Mouse (Mus musculus) adrenal gland, adult 2 months (tissue): ENCODE data around the gene Tfdp2. TPM values are rescaled to one million over a fixed set of nuclear protein-coding genes. Genes with fewer than 3 reads are reported as not detected.

ENCODE experiments used
- DNase-seq: peaks from one replicate; pipeline ENCODE4 v3.0.0; 2021
- polyA plus RNA-seq: library from polyadenylated mRNA; depleted of rRNA; stranded (reverse); fragments of >200 nt; gene quantifications from 2 replicates; pipeline ENCODE4 v1.2.3, GENCODE M21; 2012
- total RNA-seq, 2 experiments: library from RNA; stranded (reverse); gene quantifications; 2 replicates each; pipeline ENCODE4 v1.2.3; 2021

Gene Tfdp2
- total and polyA plus RNA-seq, 3 experiments: 59.4 to 76.1 (median 65.7) TPM

DNA sequence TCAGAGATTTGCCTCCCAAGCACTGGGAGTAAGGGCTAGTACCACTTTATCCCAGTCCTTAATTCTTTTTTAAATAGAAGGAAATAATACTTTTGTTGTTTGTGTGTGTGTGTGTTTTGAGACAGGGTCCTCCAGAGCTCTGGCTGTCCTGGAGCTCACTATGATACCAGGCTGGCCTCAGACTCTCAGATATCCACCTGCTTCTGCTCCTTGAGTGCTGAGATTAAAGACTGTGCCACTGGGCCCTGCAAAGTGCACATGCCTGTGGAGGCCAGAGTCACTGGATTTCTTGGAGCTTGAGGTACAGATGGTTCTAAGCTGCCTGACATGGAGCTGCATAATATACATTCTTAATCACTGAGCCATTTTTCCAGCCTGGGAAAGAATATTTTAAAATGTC, 32.2 kb downstream of the Tfdp2 start:
- no peak for DNase-seq

DNA sequence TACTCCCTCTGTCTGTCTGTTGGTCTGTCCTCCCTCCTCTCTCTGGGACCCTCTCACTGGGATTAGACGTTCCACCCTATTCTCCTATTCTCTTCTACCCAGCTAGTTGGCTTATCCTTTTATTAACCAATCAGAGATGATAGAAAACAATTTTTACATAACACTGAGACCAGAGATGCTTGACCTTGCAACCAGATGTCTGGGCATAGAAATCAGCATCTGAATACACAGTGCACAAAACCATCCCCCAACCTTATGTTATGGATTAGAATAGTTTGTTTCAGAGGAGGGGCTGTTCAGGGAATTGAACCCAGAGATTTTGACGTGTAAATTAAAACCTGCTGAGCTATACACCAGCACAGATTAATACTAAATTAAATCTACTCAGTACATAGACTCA, 34.2 kb downstream of the Tfdp2 start:
- no peak for DNase-seq

- no peak for DNase-seq
Observed at GRCm38 (mm10) chr9:96235477-96235876, 39.4 kb downstream of the Tfdp2 start.

GRCm38 (mm10) chr9:96237391-96237790, 41.3 kb downstream of the Tfdp2 start:
- no peak for DNase-seq

DNA sequence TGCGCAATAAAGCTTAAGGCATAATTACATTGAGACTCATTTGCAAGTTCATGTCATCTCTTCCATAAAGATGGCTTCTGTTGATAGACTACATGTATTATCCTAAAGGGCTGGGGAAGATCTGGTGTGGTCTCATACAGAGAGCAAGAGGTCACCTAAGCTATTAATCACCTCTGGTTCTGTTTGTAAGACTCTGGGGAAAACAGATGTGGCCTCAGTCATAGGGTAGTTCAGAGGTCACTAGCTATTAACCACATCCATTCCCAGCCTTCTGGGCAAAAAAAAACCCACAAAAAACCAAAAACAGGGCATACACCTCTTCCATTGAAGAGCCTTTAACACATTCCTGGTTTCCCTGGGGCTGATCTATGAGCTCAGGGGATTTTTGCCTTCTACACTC, 42.2 kb downstream of the Tfdp2 start:
- DNase-seq: no peak

DNA sequence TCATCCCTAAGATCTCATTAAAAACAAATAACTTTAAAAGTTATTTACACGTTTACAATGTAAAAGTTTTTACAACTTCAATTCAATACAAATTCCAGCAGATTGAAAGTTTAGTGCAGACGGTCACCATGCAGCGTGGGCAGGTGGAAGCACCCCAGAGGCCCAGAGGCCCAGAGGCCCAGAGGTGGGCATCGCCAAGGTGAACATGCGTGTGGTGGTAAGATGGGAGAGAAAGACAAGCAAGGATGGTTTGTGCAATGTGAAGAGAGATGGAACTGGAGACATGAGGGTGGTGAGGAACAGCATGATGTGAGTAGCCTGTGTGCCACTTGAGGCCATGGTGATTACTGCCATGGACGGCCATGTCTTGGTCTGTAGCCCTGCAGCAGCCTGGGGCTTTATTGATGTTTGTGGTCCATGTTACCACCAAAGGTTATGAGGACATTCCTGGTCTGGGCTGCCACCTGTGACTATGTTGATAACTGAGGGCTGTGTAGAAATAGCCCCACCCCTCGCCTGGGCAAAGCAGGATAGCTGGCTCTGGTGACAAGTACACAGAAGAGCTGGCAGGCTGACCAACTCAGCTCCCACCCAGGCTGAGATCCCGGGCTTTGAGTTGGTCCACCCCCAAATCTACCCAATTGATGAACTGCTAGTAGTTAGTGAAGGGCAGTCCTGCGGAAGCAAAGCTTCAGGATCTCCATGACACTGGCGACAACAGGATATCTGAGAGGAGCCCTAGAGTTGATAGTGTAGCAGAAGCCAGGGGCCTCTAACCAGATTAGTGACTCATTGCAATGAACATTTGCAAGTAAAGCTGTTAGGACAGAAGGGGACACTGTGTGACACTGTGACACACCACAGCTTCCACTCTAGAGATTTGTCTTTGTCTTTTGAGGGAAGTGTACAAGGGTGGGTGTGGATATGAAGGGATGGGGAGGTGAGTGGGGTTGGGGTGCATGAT, 45.3 kb downstream of the Tfdp2 start:
- DNase-seq: no peak

DNA sequence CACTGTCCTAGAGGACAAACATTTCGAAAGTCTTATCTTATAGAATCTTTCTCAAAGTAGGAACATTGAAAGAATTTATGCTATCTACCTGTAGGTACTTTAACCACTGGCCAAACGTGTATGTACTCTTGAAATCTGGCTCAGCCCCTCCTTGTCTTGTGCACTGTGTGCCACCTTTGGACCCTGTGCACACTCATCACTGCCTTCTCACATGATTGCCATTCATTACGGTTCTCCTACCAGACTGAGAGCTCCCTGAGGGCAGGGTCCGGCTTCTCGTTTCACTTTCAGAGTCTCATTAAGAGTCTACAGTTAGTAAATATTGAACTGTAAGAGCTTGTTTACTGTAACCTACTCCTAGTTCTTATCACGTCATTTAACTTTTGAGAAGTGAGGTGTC, 47.8 kb downstream of the Tfdp2 start:
- DNase-seq: no peak

DNA sequence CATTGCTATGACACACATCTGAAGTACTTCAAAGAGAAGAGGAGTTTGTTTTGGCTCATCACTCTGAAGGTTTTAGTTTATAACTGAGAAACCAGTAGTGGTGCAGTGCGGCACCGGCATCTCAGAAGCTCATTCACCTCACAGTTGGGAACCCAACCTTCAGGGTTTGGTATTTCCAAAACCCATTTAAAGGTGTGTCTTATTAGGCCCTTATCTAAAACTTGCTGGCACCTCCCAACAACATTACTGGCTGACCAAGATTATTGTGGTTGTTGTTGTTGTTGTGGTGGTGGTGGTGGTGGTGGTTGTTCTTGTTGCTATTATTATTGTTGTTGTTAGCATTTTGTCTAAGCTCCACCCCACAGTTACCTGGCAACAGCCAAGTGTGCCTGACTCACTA, 58.7 kb downstream of the Tfdp2 start:
- no peak for DNase-seq

- peak; percentile 46 for DNase-seq
Observed at GRCm38 (mm10) chr9:96258478-96258877, 62.4 kb downstream of the Tfdp2 start.

GRCm38 (mm10) chr9:96259017-96259512, 63.0 kb downstream of the Tfdp2 start:
- DNase-seq: peak; percentile 29

DNA sequence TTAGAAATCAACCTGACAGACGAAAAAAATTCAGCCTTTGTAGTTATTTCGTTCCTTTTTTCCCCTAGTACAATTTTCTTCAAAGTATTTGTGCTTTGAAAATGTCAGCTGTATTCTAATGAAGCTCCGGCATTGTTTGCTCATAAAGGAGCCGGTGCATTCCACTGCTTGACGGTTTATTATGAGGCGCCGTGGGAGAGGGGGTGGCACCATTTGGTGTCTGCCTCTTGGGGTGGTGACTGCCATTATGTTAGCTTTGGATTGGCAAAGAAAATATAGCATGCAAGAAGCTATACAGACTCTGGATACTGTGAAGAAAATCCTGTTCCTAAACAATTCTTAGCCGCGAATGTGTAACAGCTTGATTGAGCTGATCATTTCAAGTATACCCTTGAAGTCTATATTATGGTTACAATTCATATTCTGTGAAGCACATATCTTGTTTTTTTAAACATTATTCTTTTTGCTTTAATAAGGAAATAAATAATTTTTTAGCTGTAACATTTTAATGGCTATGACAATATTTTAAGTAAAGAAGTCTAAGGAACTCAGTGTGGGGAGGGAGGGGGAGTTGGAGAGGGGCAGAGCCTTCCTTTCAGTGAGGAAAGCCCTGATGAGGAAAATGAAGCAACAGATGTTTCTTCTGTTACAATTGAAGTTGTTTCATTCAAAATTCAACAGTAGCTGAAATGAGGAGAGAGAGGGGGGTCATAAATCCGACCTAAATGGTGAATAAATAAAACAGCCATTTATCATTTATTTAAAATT, 63.9 kb downstream of the Tfdp2 start:
- DNase-seq: peak; percentile 44

DNA sequence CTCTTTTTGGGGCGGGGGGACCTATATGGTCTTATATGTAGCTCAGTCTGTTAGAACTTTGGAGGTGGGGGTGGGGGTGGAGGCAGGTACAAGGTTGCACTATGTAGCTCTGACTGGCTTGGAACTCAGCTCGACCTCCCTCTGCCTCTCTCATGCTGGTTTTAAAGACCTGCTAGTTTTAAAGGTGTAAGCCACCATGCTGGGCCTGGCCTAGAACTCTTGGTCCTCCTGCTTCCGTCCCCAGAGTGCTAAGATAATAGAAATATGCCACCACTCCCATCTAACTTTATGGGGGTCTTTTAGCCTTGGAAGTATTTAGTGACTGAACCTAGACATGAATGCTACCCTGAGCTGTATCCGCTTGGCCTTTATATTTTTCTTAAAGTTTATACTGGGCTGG, 65.0 kb downstream of the Tfdp2 start:
- no peak for DNase-seq

- no peak for DNase-seq
Observed at GRCm38 (mm10) chr9:96261980-96262379, 65.9 kb downstream of the Tfdp2 start.

- DNase-seq: no peak
Observed at GRCm38 (mm10) chr9:96266793-96267558, 70.9 kb downstream of the Tfdp2 start.

DNA sequence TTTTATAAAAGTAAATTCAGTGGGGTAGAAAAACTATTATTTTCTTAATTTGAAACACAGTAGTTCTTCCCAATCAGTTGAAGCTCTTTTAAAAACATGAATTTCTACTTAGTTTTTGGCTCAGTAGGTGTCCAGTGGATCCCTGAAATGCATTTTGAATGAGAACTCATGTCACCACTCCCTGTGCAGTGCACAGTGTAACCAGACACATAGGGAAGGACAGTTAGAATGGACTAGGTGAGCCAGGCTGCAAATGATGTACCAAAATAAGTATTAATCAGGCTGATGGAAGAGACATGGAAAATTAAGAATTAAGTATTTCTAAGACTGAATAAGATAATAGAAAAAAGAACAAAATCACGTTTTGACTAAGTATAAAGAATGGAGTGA, 71.5 kb downstream of the Tfdp2 start:
- DNase-seq: no peak

- no peak for DNase-seq
Observed at GRCm38 (mm10) chr9:96269726-96270125, 73.7 kb downstream of the Tfdp2 start.

DNA sequence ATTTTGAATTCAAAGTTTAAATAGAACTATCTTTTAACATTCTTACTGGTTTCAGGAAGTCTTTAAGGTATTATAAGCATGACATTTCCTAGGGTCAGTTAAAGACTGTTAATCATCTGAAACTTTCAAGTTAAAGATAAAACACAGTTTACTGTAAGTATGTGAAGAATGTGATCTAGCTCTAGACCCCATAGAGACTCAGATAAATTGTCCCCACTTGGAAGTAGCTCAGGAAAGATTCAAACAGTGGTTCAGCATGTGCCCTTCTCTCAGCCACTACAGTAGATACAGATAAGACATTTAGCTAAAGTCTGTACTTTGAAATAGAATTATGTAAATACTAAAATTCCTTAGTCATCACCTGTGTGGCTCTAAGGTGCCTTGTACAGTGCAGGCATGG, 79.5 kb downstream of the Tfdp2 start:
- DNase-seq: no peak

- no peak for DNase-seq
Observed at GRCm38 (mm10) chr9:96281497-96281896, 85.4 kb downstream of the Tfdp2 start.

DNA sequence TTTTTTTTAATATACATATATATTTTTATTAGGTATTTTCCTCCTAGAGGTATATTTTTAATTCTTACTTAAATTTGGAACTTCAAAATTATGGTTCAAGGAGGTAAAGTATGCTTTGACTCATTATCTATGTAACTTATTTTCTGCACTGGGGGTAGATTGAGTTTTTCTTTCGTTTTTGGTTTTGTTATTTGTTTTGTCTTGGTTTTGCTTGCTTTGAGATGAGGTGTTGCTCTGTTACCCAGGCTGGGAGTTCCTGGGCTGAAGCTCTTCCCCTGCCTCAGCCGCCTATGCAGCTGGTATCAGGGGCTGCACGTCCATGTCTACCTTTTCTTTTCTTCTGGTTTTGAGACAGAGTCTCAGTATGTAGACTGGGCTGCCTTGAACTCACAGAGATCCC, 86.0 kb downstream of the Tfdp2 start:
- DNase-seq: no peak

GRCm38 (mm10) chr9:96284916-96285315, 88.8 kb downstream of the Tfdp2 start:
- DNase-seq: no peak

- DNase-seq: no peak
Observed at GRCm38 (mm10) chr9:96292144-96292543, 96.1 kb downstream of the Tfdp2 start.

DNA sequence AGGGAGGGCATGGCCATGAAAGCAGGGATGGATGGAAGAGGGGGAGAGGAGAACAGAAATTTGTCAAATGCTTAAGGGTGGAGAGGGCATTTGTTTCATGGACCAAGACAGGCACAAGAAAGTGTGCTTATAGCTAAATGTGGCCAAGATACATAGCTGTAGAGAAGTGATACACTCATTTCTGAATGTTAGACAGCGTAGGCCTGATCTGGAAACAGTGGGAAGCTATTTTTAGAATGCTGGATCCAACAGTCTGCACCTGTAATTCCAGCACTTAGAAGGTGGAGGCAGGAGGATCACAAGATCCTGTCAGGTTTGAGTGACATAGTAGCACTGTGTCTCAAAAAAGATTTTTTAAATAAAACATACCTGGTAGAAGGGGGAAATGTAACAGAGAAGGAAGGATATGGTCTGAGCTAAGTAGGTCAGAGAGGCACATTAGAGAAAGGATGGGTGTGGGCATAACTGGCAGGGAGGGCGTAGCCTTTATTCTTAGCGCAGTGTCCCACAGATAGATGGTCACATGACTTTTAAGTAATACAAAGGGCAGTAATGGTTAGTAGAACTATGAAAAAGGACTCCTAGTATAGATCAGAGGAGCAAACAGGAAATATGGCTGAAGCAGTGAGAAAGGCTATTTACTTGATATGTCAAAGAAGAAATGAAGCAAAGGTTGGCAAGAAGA, 103.4 kb downstream of the Tfdp2 start:
- DNase-seq: no peak
